Mouse (Mus musculus): Measurements from ENCODE around the gene B3gnt2. TPM values are rescaled to one million over a fixed set of nuclear protein-coding genes. Genes with fewer than 3 reads are reported as not detected.

B3gnt2 gene
- total RNA-seq, 1 experiment, result 25.7 TPM

DNA sequence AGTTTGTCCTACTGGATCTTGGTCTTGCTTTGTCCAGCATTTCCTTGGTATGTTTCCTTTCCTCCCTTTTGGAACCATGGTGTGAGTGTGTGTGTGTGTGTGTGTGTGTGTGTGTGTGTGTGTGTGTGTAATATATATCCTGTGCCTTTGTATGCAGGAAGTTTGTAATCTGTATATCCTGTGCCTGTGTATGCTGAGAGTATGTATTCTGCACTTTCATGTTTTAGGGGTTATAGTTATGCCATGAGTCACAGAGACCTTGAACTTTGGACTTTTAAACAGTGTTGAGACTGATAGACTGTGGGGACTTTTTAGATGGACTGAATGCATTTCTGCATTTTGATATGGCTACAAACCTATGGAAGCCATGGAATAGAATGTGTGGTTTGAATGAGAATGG, 22.2 kb upstream of the B3gnt2 start:
- H3K27ac ChIP-seq (ENCODE audit: insufficient read depth, low read depth, low read length, poor library complexity, severe bottlenecking), result no peak overlapping the region
- in situ Hi-C loops (cut with MboI; ENCODE audit: low sequenced_read_pairs in 2 of 2, unreplicated experiment in 2 of 2), result no loop called here
- TF ChIP-seq HCFC1 (IDR thresholded peaks at IDR 0.05; ENCODE audit: borderline replicate concordance, insufficient read depth, low read length) (no peak), ZC3H11A (IDR thresholded peaks at IDR 0.05; ENCODE audit: borderline replicate concordance, low read depth, low read length) (no peak), ZNF384 (IDR thresholded peaks at IDR 0.05; ENCODE audit: low read depth, low read length) (no peak), MAFK (IDR thresholded peaks at IDR 0.05; ENCODE audit: insufficient read depth, low read depth, low read length) (no peak)
- DNase-seq (ENCODE audit: low read depth, low spot score), result no peak
- H3K36me3 ChIP-seq (ENCODE audit: control insufficient read depth, insufficient read depth, low read length, poor library complexity, severe bottlenecking), result no peaks in the 10 kb centered on the region
- no peaks in the 10 kb centered on the region for H3K4me1 ChIP-seq (ENCODE audit: control insufficient read depth in 2 of 2, insufficient read depth in 2 of 2, low read length in 2 of 2, poor library complexity in 1 of 2)
- H3K9me3 ChIP-seq (ENCODE audit: control insufficient read depth, insufficient read depth, low read depth, low read length), result no peaks in the 10 kb centered on the region
- no peak overlapping the region for H3K4me3 ChIP-seq (ENCODE audit: insufficient read depth in 1 of 2, low read depth in 1 of 2, low read length in 2 of 2, poor library complexity in 1 of 2, severe bottlenecking in 1 of 2)
- no peak overlapping the region for H3K9ac ChIP-seq (ENCODE audit: insufficient read depth, low read depth, low read length, poor library complexity, severe bottlenecking)

DNA sequence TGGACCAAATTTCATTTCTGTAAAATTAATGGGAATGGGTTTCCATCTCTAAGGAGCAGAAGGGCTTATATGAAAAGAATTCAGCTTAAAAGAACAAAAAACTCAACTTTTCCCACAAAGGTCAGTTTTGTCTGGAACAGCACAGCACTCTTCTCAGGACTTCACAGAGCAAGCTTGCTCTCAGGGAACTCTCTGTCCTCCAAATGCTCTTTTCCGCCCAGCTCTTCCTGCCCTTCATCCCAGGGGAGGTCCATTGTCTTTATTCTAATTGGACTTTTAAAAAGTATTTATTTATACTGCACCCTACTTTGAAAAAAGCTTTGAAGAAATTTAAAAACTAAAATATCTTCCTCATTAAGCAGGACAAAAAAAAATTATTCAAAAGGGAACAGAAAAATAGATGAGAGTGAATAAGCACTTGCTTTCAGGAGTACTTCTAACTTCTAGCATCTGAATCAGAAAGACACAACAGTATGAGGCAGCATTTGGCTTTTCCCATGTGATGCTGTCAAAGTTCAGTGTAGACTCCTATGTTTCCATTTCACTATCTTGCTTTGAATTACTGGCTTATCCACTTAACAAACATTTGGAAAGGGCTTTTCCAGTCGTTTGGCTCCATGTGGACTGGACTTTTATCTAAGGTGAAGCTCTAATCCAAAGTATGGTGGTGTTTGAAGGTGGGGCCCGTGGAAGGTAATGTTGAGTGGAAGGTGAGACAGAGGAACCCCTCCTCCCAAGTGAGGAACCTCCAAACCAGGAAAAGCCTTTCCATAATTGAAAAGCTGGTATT, 19.8 kb upstream of the B3gnt2 start:
- no peak overlapping the region for H3K27ac ChIP-seq (ENCODE audit: insufficient read depth, low read depth, low read length, poor library complexity, severe bottlenecking)
- no peak for TF ChIP-seq ZNF384 (IDR thresholded peaks at IDR 0.05; ENCODE audit: low read depth, low read length)
- no peak for TF ChIP-seq HCFC1 (IDR thresholded peaks at IDR 0.05; ENCODE audit: borderline replicate concordance, insufficient read depth, low read length)
- no peak for TF ChIP-seq CHD2 (IDR thresholded peaks at IDR 0.05; ENCODE audit: low read depth, low read length)
- no peak for TF ChIP-seq ZC3H11A (IDR thresholded peaks at IDR 0.05; ENCODE audit: borderline replicate concordance, low read depth, low read length)
- TF ChIP-seq MAFK (IDR thresholded peaks at IDR 0.05; ENCODE audit: insufficient read depth, low read depth, low read length), result no peak
- in situ Hi-C loops (cut with MboI; ENCODE audit: low sequenced_read_pairs in 2 of 2, unreplicated experiment in 2 of 2), result no loop called here
- no peak overlapping the region for H3K4me3 ChIP-seq (ENCODE audit: insufficient read depth in 1 of 2, low read depth in 1 of 2, low read length in 2 of 2, poor library complexity in 1 of 2, severe bottlenecking in 1 of 2)
- no peak for DNase-seq (ENCODE audit: low read depth, low spot score)
- no peak overlapping the region for H3K9ac ChIP-seq (ENCODE audit: insufficient read depth, low read depth, low read length, poor library complexity, severe bottlenecking)
- no peaks in the 10 kb centered on the region for H3K9me3 ChIP-seq (ENCODE audit: control insufficient read depth, insufficient read depth, low read depth, low read length)
- H3K36me3 ChIP-seq (ENCODE audit: control insufficient read depth, insufficient read depth, low read length, poor library complexity, severe bottlenecking), result no peaks in the 10 kb centered on the region
- H3K4me1 ChIP-seq (ENCODE audit: control insufficient read depth in 2 of 2, insufficient read depth in 2 of 2, low read length in 2 of 2, poor library complexity in 1 of 2), result no peaks in the 10 kb centered on the region

DNA sequence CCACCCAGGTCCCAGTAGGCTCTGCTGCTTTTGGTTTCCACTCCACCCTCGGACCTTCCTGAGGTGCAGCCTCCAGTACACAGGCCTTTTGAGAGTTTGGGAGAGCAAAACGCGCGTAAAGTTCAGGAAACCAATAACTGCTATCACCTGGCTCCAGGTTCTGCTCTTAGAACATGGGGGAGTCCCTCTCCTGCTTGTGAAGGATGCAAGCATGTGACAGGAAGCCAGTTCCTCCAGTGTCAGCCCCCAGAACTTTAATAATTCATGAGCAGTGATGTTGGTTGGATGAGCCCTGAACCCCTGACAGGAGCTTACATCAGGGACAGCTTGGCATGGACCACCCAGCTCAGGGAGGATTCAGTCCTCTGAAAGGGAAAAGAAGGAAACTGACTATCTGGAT, 18.9 kb upstream of the B3gnt2 start:
- Histone ChIP-seq H3K4me3 (ENCODE audit: insufficient read depth in 1 of 2, low read depth in 1 of 2, low read length in 2 of 2, poor library complexity in 1 of 2, severe bottlenecking in 1 of 2) (no peak overlapping the region), H3K4me1 (ENCODE audit: control insufficient read depth in 2 of 2, insufficient read depth in 2 of 2, low read length in 2 of 2, poor library complexity in 1 of 2) (no peaks in the 10 kb centered on the region), H3K27ac (ENCODE audit: insufficient read depth, low read depth, low read length, poor library complexity, severe bottlenecking) (no peak overlapping the region), H3K9ac (ENCODE audit: insufficient read depth, low read depth, low read length, poor library complexity, severe bottlenecking) (no peak overlapping the region), H3K36me3 (ENCODE audit: control insufficient read depth, insufficient read depth, low read length, poor library complexity, severe bottlenecking) (no peaks in the 10 kb centered on the region), H3K9me3 (ENCODE audit: control insufficient read depth, insufficient read depth, low read depth, low read length) (no peaks in the 10 kb centered on the region)
- no peak for DNase-seq (ENCODE audit: low read depth, low spot score)
- no peak for TF ChIP-seq HCFC1 (IDR thresholded peaks at IDR 0.05; ENCODE audit: borderline replicate concordance, insufficient read depth, low read length)
- TF ChIP-seq MAFK (IDR thresholded peaks at IDR 0.05; ENCODE audit: insufficient read depth, low read depth, low read length), result no peak
- TF ChIP-seq ZC3H11A (IDR thresholded peaks at IDR 0.05; ENCODE audit: borderline replicate concordance, low read depth, low read length), result no peak
- no peak for TF ChIP-seq CHD2 (IDR thresholded peaks at IDR 0.05; ENCODE audit: low read depth, low read length)
- no peak for TF ChIP-seq ZNF384 (IDR thresholded peaks at IDR 0.05; ENCODE audit: low read depth, low read length)
- in situ Hi-C loops (cut with MboI; ENCODE audit: low sequenced_read_pairs in 2 of 2, unreplicated experiment in 2 of 2), result no loop called here

DNA sequence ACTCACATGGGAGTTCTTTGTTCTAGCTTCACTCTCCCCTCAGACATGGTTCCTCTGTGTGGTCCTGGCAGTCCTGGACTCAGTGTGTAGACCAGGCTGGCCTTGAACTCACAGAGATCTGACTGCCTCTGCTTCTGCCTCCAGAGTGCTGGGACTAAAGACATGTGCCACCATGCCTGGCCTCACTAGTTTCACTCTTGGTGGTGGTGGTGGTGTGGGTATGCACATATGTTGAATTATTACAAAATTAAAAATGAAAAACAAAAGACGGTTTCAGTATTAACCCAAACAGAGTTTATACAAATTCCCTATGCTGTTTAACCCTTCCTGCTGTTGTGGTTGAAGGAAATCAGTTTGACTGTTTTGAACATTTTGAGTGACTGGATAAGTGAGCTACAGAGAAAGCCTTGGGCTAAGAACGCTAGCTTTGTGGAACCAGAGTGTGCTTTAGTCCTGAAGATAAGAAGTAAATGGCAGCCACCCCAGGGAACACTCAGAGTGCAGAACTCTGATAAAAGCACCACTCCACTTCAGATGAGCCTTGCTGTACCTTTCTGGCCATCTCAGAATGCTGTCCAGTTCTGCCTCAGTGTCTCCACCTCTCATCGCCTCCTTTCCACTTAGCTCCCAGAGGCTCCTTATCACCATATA, 16.0 kb upstream of the B3gnt2 start:
- H3K9ac ChIP-seq (ENCODE audit: insufficient read depth, low read depth, low read length, poor library complexity, severe bottlenecking), result no peak overlapping the region
- no peak overlapping the region for H3K27ac ChIP-seq (ENCODE audit: insufficient read depth, low read depth, low read length, poor library complexity, severe bottlenecking)
- DNase-seq (ENCODE audit: low read depth, low spot score), result no peak
- no peak for TF ChIP-seq HCFC1 (IDR thresholded peaks at IDR 0.05; ENCODE audit: borderline replicate concordance, insufficient read depth, low read length)
- no peak for TF ChIP-seq MAFK (IDR thresholded peaks at IDR 0.05; ENCODE audit: insufficient read depth, low read depth, low read length)
- no peak for TF ChIP-seq ZC3H11A (IDR thresholded peaks at IDR 0.05; ENCODE audit: borderline replicate concordance, low read depth, low read length)
- TF ChIP-seq ZNF384 (IDR thresholded peaks at IDR 0.05; ENCODE audit: low read depth, low read length), result no peak
- TF ChIP-seq CHD2 (IDR thresholded peaks at IDR 0.05; ENCODE audit: low read depth, low read length), result no peak
- peaks cover 0 to 6% of the 10 kb centered on the region in 2 experiments; a peak in 1 of 4 replicates for H3K4me1 ChIP-seq (ENCODE audit: control insufficient read depth in 2 of 2, insufficient read depth in 2 of 2, low read length in 2 of 2, poor library complexity in 1 of 2)
- no peaks in the 10 kb centered on the region for H3K9me3 ChIP-seq (ENCODE audit: control insufficient read depth, insufficient read depth, low read depth, low read length)
- no peak overlapping the region for H3K4me3 ChIP-seq (ENCODE audit: insufficient read depth in 1 of 2, low read depth in 1 of 2, low read length in 2 of 2, poor library complexity in 1 of 2, severe bottlenecking in 1 of 2)
- in situ Hi-C loops (cut with MboI; ENCODE audit: low sequenced_read_pairs in 2 of 2, unreplicated experiment in 2 of 2), result no loop called here
- H3K36me3 ChIP-seq (ENCODE audit: control insufficient read depth, insufficient read depth, low read length, poor library complexity, severe bottlenecking), result no peaks in the 10 kb centered on the region
